Mouse (Mus musculus) retina, adult 2 months (tissue): ENCODE data around the gene Prss53.

Experiments used
- DNase-seq: peaks from one replicate; pipeline ENCODE4 v3.0.0-alpha.2; 2012; ENCODE audit warnings: low read depth, low spot score

Prss53 gene

DNA sequence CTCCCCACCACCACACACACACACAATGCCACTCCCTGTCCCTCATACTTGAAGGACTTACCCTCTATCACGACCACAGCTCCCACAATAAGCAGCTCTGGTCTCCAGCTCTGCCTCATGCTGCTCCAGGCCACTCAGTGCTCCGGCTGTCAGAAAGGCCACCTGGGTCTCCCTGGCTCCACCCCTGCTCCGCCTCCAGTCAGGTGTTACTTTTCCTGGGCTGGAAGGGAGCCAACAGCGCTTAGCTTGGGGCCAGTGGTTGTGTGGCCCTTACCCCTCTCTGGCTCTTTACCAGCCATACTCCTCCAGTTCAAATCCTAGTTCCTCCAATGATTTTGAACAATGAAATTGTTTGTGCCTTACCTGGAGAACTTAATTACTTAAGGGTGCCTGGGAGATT is at the start of gene Prss53:
Prss53 (minus strand) TSS at position 173 of the 400 bp plus-strand sequence.
- DNase-seq: no peak

DNA sequence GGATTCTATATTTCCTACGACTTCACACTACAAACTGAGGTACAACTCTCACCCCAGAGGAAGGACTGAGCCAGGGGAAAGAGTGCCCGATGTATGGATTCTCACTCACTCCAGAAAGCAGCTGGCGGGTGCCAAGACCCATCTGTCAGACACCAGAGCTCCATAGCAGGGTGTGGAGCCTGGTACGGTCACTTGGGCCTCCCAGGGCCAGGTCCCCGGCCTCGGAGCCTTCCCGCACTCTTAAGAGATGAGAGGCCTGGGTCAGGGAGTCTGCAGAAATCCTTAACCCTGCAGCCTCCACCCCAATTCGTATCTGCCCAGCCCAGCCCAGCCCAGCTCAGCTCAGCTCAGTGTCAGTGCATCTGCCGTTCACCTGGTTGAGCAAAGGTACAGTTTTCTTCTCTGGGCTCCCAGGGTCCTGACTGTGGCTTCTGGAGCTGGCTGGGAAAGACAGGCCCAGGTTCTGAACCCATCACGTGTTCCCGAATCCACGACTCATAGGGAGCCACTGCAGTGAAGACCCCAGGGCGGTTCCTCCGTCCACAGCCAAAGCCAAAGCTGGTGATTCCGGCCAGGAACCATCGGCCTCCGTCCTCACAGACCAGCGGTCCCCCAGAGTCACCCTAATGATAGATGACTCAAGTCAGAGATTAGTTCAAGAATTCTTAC is 45.6 kb upstream of the Prss53 start:
- no peak for DNase-seq

- DNase-seq: no peak
These were observed 45.0 kb upstream of the Prss53 start for GRCm38 (mm10) chr7:127935748-127936159.

GRCm38 (mm10) chr7:127935028-127935722 is 44.4 kb upstream of the Prss53 start:
- peak; percentile 88 for DNase-seq

DNA sequence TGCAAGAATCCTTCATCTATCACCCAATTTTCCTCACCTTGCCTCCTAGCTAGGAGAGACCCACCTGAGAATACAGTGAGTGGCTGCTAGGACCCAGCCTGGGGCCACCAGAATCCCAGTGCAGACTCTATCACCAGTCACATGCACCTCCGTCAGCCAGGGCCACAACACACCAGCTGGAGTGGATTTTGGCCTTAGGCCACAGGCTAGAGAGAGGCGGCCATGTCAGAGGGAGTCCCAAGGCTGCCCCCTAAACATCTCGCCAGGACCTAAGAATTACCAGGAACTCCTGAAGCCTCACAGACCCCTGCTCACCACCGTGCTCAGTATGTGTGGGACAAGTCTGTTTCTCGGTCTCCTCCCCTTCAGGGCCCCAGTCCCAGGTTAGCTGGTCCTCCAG is 43.3 kb upstream of the Prss53 start:
- DNase-seq: no peak

- no peak for DNase-seq
These were observed 41.7 kb upstream of the Prss53 start for GRCm38 (mm10) chr7:127932273-127933031.

GRCm38 (mm10) chr7:127931351-127932135 is 40.8 kb upstream of the Prss53 start:
- DNase-seq: no peak

DNA sequence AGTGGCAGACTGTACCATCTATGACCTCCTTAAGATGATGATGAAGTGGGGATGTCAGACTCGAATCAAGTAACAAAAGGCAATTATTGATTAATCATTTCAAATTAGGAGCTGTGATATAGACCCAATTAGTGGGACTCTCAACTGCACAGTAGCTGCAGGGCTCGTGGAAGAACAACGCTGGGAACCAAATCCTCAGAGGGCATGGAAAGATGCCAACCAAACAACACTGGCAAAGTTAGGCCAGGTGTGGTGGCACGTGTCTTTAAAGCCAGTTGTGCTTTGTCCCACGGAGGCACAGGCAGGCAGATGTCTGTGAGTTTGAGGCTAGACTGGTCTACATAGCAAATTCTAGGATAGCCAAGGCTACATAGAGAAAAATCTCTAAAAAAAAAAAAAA is 39.9 kb upstream of the Prss53 start:
- no peak for DNase-seq

- DNase-seq: no peak
These were observed 39.2 kb upstream of the Prss53 start, which contains the start of gene Prss8 for GRCm38 (mm10) chr7:127929923-127930322. TSS of gene Prss8 (minus strand) at chr7:127930104.

DNA sequence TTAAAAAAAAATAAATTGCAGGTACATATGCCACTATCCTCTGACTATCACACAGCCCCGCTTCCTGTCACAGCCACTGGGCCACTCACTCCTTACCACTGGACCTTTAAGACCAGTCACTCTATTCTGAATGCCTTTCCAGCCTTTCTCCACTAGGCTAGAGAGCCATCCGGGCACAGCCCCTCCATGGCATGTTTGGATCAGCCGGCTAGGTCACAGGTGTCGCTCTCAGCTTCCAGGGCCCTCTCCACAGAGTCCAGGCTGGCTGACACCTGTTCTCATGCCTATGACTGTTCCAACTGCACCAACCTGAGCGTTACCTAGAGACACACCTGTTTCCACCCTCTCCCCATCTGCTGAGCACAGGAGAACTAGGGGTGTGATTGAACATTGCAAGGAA is 37.8 kb upstream of the Prss53 start:
- DNase-seq: no peak

DNA sequence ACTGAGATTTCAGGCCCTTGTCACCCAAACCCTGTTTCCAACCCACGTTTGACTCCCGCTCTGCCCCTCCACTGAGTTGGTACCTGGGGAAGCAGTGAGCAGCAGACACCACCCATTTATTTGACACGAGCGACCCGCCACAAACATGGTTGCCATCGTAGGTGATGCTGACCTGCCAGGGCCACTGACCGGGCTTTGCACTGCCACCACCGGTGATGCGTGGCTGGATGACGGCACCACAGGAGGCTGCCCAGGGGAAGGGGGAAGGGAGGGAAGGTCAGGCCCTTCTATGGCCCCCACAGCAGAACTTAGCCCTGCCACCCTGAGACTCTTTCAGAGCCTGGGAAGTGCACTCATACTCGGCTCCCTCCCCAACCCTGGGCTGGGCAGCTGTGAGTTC is 37.0 kb upstream of the Prss53 start:
- no peak for DNase-seq

DNA sequence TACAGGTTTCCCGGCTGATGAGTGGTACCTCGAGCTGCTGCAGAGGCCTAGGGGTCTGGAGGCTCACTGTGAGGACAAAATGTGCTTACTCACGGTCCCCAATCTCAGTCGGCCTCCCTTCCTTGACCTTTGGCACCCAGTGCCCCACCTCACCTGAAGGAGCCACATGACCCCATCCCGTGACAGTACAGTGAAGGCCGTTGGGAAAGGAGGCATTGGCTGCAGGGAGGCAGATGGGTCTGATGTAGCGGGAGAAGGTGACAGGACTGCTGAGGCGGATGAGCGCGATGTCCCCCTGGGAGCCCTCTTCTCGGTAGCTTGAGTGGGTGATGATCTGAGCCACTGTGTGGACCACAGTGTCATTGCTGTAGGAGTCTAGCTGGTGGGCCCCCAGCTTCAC is 36.1 kb upstream of the Prss53 start:
- DNase-seq: no peak

DNA sequence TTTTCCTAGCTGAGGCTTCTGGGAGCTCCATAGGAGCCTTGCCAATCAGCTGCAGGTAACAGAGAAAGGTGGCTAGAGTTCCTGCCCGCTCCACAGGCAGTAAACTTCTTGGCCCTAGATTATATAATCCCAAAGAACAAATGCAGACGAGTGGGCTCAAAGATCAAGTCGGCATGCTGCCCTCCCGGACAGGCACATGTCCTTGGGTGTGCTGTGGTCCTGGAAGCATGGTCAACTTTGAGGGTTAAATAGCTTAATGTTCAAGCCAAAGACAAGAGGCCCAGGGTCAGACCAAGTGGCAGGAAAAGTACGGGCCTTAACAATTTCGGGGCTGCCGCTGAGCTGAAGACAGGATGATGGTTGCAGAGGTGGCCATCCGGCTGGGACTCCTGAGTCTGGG is 35.3 kb upstream of the Prss53 start:
- no peak for DNase-seq

- no peak for DNase-seq
These were observed 34.5 kb upstream of the Prss53 start for GRCm38 (mm10) chr7:127925252-127925651.

GRCm38 (mm10) chr7:127923714-127924113 is 32.9 kb upstream of the Prss53 start:
- no peak for DNase-seq

GRCm38 (mm10) chr7:127922451-127923275 is 31.9 kb upstream of the Prss53 start:
- no peak for DNase-seq

DNA sequence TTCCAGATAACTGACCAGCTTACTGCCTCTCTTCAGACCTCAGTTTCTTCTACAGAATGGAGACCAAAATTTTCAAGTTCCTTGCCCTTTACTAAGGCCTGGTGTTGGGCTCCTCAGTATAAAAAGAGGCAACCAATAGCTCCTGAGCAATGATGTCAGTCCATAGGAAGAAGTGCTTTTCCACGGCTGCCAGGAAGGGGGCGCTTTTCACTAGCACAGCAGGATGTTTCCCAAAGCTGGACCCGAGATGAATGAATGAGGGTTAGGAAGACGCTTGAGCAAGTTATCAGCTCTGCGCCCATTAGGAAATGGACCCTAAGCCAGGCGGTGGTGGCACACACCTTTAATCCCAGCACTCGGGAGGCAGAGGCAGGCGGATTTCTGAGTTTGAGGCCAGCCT is 30.7 kb upstream of the Prss53 start:
- no peak for DNase-seq

DNA sequence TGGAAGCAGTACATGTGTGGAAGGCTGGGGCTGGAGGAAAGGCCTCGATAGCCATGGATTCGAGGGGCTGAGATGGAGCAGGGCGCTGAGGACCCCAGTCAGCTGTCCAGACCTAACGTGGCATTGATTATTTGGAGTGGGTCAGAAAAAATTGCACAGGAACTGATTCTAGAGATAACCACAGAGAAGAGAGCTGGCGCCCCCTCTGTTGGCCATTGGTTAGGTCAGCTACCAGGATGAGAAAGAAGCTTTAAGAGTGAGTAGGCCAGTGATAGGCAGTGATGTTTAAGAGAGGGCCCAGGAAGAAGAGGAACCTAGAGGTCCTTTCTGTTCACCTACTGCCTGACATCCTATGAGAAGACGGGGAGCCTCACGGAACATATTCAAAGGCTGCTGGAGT is 28.5 kb upstream of the Prss53 start:
- DNase-seq: no peak

DNA sequence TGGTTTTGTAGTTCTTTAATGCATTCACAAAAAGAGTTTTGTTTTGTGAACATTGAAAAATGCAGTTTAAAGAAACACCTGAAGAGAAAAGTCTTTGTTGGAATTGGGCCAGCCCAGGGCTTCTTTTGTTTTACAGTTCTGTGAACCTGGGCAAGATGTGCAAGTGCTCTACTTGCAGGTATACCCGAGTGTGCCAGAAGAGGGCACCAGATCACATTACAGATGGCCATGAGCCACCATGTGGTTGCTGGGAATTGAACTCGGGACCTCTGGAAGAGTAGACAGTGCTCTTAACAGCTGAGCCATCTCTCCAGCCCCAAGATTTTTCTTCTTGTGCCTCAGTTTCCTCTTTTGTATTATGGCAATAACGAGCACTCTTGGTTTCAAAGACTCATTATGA is 27.4 kb upstream of the Prss53 start:
- DNase-seq: no peak

DNA sequence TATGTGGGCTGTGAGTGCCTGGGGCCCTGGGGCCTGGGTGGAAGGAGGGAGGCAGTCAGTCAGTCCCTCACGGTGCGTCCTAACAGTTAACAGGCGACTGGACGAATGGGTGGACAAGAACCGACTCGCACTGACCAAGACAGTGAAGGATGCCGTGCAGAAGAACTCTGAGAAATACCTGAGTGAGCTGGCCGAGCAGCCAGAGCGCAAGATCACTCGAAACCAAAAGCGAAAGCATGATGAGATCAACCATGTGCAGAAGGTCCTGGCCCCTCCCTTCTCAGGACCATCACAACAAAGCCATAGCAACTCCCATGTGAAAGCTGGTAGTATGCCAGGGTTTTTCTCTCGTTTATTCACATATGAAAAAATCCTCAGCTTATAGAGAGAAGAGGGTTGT is 24.5 kb upstream of the Prss53 start:
- no peak for DNase-seq

DNA sequence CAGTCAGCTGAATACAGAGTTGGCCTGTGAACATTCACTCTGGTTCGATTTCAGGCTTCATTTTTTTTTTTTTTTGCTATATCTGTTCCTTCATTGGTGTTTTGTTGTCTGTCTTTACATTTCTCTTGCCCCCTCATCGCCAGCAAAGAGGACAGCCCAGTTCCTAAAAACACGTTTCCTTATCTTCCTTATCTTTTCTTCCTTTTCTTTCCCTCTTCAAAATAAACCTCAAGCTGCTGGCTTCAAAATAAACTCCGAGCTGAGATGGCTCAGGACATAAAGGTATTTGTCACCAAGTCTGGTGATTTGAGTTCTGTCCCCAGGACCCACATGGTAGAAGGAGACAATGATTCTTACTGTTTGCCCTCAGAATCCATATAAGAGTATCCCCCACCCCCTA is 22.2 kb upstream of the Prss53 start:
- no peak for DNase-seq
